Mouse (Mus musculus) neural tube, embryonic 15.5 days (tissue): ENCODE results near the gene Tdrd7. TPM values are rescaled to one million over a fixed set of nuclear protein-coding genes. Genes with fewer than 3 reads are reported as not detected.
A peak's percentile ranks its signal among the peaks of the same experiment; 100 is the strongest.

Source experiments
- ATAC-seq: fragments of 200-750 bp; cut with Nextera tagmentation; 2 replicates; pipeline ENCODE4 v1.8.0; 2017; ENCODE audit warnings: mild to moderate bottlenecking, moderate TSS enrichment, moderate library complexity; ENCODE audit not compliant: low FRiP score
- H3K27ac ChIP-seq: fragments of 300-500 bp; sonication (generic); replicated peaks from 2 replicates; pipeline ENCODE4 v1.5.1; 2015; ENCODE audit warnings: mild to moderate bottlenecking, inconsistent platforms
- H3K27me3 ChIP-seq: fragments of 300-500 bp; sonication (generic); replicated peaks from 2 replicates; pipeline ENCODE4 v1.6.1; 2015; ENCODE audit warnings: inconsistent platforms
- H3K36me3 ChIP-seq: fragments of 300-500 bp; sonication (generic); 2 replicates; pipeline ENCODE4 v1.6.1; 2015; ENCODE audit warnings: inconsistent platforms
- H3K4me1 ChIP-seq: fragments of 300-500 bp; sonication (generic); 2 replicates; pipeline ENCODE4 v1.6.1; 2015; ENCODE audit warnings: inconsistent platforms
- H3K4me2 ChIP-seq: fragments of 300-500 bp; sonication (generic); 2 replicates; pipeline ENCODE4 v1.6.1; 2015; ENCODE audit warnings: inconsistent platforms, mild to moderate bottlenecking, moderate library complexity
- H3K4me3 ChIP-seq: fragments of 300-500 bp; sonication (generic); replicated peaks from 2 replicates; pipeline ENCODE4 v1.5.1; 2015; ENCODE audit warnings: mild to moderate bottlenecking, inconsistent platforms
- H3K9ac ChIP-seq: fragments of 300-500 bp; sonication (generic); replicated peaks from 2 replicates; pipeline ENCODE4 v1.6.1; 2015; ENCODE audit warnings: mild to moderate bottlenecking, inconsistent platforms
- H3K9me3 ChIP-seq: fragments of 300-500 bp; sonication (generic); replicated peaks from 2 replicates; pipeline ENCODE4 v1.6.1; 2016; ENCODE audit warnings: inconsistent platforms
- WGBS: fragments of 180-500 bp; shearing (Covaris S2); methylation state at CpG from one replicate; pipeline ENCODE4 v1.1.7; 2015; ENCODE audit warnings: mixed read lengths; 5-methylcytosine and 5-hydroxymethylcytosine counted together
- polyA plus RNA-seq: library from polyadenylated mRNA; unstranded; fragments of >200 nt; fragmentation: Nextera tagmentation; extraction: Ambion mirVana; gene quantifications from 2 replicates; pipeline ENCODE4 v1.2.1, GENCODE M21; 2015

Tdrd7 gene
- polyA plus RNA-seq, 1 experiment from 2014 or later: 25.0 TPM

- no peaks in the 10 kb centered on the region; the same call in 1 of the 2 replicates for H3K27me3 ChIP-seq
- ATAC-seq: no peak
- H3K36me3 ChIP-seq: no peaks in the 10 kb centered on the region
- H3K9ac ChIP-seq: no peak overlapping the region
- WGBS: 53% methylated on average over 2 of the region's 2 CpGs
- no peaks in the 10 kb centered on the region for H3K4me1 ChIP-seq
- H3K4me3 ChIP-seq: no peak overlapping the region
- no peak overlapping the region for H3K4me2 ChIP-seq
- H3K9me3 ChIP-seq: no peaks in the 10 kb centered on the region
- no peak overlapping the region for H3K27ac ChIP-seq
These were observed 14.8 kb downstream of the Tdrd7 start for GRCm38 (mm10) chr4:45979916-45980315.

GRCm38 (mm10) chr4:45981054-45981453, 15.9 kb downstream of the Tdrd7 start:
- no peak overlapping the region for H3K4me3 ChIP-seq
- H3K9me3 ChIP-seq: no peaks in the 10 kb centered on the region

DNA sequence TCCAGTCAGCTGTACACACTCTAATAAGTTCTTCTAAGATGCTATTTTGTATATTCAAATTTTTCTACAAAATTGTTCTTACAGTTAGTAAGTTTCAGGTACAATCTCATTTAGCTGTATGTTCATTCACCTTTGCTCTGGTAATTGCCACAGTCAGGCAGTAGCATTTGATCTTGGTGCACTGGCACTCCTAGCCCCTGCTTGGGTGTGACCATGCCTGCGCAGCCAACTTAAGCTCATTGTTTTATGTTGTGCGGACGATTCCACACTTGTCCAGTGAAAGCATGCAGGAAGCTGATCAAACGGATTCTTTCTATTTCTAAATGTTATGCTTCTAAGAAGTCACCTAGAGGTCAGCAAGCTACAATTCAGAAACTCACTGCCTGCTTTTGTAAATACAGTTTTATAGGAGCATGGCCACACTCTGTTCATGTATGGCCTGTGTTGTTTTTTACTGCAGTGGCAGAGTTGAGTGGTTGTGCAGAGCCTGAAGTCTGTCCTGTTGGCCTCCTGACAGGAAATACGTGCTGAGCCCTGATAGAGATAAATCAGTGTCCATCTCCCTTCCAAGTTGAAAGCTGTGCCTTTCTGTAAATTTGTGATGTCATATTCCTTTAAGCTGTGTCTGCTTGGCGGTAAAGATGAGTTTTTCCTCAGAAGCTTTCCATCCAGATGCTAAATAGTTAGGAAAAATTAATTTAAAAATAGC, 25.4 kb downstream of the Tdrd7 start:
- H3K27ac ChIP-seq: no peak overlapping the region
- H3K9ac ChIP-seq: no peak overlapping the region
- 68% methylated on average over 6 of the region's 6 CpGs for WGBS
- no peaks in the 10 kb centered on the region for H3K9me3 ChIP-seq
- H3K36me3 ChIP-seq: peaks cover 20% of the 10 kb centered on the region
- no peak overlapping the region for H3K4me3 ChIP-seq
- H3K4me1 ChIP-seq: no peaks in the 10 kb centered on the region
- no peak for ATAC-seq
- H3K27me3 ChIP-seq: no peaks in the 10 kb centered on the region
- no peak overlapping the region for H3K4me2 ChIP-seq

More at GRCm38 (mm10) chr4:45981054-45981453, 15.9 kb downstream of the Tdrd7 start:
- Histone ChIP-seq H3K4me1 (no peaks in the 10 kb centered on the region), H3K4me2 (no peak overlapping the region), H3K9ac (no peak overlapping the region), H3K36me3 (no peaks in the 10 kb centered on the region), H3K27ac (no peak overlapping the region), H3K27me3 (no peaks in the 10 kb centered on the region; the same call in 1 of the 2 replicates)
- no peak for ATAC-seq

- 87% methylated on average over 4 of the region's 4 CpGs for WGBS
- no peak overlapping the region for H3K9ac ChIP-seq
- H3K4me1 ChIP-seq: no peaks in the 10 kb centered on the region
- no peak overlapping the region for H3K4me3 ChIP-seq
- ATAC-seq: no peak
- peaks cover 15% of the 10 kb centered on the region; the same call in 1 of the 2 replicates for H3K36me3 ChIP-seq
- no peak overlapping the region for H3K27ac ChIP-seq
- no peak overlapping the region for H3K4me2 ChIP-seq
- H3K27me3 ChIP-seq: no peaks in the 10 kb centered on the region
- H3K9me3 ChIP-seq: no peaks in the 10 kb centered on the region
These were observed 33.4 kb downstream of the Tdrd7 start for GRCm38 (mm10) chr4:45998536-45998935.

DNA sequence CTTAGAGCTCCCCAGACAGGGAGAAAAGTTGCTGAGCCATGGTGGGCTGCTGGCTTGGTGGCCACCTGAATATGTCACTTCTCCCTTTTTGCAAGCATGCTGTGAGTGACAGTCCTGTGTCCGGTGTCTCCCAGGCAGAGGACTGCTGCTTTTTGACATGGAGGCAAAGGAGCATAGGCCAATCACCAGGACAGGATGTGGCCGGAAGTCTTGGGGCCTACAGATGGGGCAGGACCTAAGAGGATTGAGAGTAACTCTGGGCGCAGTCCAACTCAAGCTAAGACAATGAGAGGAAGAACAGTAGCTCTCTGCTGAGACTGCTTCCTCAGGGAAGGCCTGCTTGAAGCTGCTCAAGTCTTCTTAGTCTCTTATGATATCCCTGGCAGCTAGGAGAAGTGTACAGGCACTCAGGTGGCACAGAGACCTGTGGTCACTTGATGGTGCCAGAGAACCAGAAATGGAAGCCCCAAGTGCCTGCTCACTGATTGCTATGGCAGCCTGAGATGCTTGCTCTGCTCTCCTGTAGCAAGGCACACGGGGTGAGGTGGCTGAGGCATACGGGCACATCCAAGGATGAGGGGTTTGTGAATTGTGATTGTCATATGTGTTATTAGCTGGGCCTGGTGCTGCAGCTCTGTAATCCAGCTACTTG, 43.1 kb downstream of the Tdrd7 start:
- WGBS: 92% methylated on average over 5 of the region's 5 CpGs
- no peaks in the 10 kb centered on the region for H3K27me3 ChIP-seq
- H3K4me3 ChIP-seq: no peak overlapping the region
- H3K27ac ChIP-seq: no peak overlapping the region
- H3K9me3 ChIP-seq: no peaks in the 10 kb centered on the region
- peaks cover 56% of the 10 kb centered on the region for H3K36me3 ChIP-seq
- no peak overlapping the region for H3K4me2 ChIP-seq
- no peak overlapping the region for H3K9ac ChIP-seq
- no peaks in the 10 kb centered on the region for H3K4me1 ChIP-seq
- no peak for ATAC-seq

DNA sequence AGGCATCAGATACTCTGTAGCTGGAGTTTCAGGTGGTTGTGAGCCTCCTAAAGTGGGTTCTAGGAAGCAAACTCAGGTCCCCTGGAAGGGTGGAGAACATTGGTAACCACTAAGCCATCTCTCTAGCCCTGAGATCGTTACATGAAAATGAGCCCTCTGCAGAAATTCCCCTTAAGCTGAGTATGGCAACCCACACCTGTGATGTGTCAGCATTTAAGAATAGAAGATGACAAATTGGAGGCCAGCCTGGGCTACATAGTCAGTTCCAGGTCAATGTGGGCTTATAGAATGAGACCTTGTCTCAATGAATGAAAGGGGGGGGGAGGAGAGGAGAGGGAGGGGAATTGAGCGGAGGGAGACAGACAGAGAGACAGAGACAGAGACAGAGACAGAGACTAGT, 46.6 kb downstream of the Tdrd7 start:
- Histone ChIP-seq H3K36me3 (peaks cover 50% of the 10 kb centered on the region), H3K4me1 (no peaks in the 10 kb centered on the region), H3K9me3 (no peaks in the 10 kb centered on the region), H3K27me3 (no peaks in the 10 kb centered on the region), H3K4me3 (no peak overlapping the region), H3K9ac (no peak overlapping the region), H3K27ac (no peak overlapping the region), H3K4me2 (no peak overlapping the region)
- WGBS: 94% methylated on average over 2 of the region's 2 CpGs
- no peak for ATAC-seq

- Histone ChIP-seq H3K27me3 (no peaks in the 10 kb centered on the region), H3K36me3 (peaks cover 37% of the 10 kb centered on the region), H3K27ac (no peak overlapping the region), H3K4me2 (no peak overlapping the region), H3K9me3 (no peaks in the 10 kb centered on the region), H3K4me1 (no peaks in the 10 kb centered on the region), H3K4me3 (no peak overlapping the region), H3K9ac (no peak overlapping the region)
- no peak for ATAC-seq
- 82% methylated on average over 1 of the region's 1 CpGs for WGBS
These were observed 50.5 kb downstream of the Tdrd7 start for GRCm38 (mm10) chr4:46015605-46016004.

- H3K9ac ChIP-seq: no peak overlapping the region
- no peaks in the 10 kb centered on the region for H3K9me3 ChIP-seq
- no peak overlapping the region for H3K4me2 ChIP-seq
- WGBS: 73% methylated on average over 3 of the region's 3 CpGs
- H3K4me1 ChIP-seq: no peaks in the 10 kb centered on the region
- no peak overlapping the region for H3K4me3 ChIP-seq
- H3K27me3 ChIP-seq: no peaks in the 10 kb centered on the region
- H3K36me3 ChIP-seq: peaks cover 11% of the 10 kb centered on the region
- no peak overlapping the region for H3K27ac ChIP-seq
- ATAC-seq: no peak
These were observed 57.9 kb downstream of the Tdrd7 start for GRCm38 (mm10) chr4:46023021-46023481.

- Histone ChIP-seq H3K4me3 (no peak overlapping the region), H3K36me3 (peaks cover 2% of the 10 kb centered on the region; the same call in 1 of the 2 replicates), H3K9ac (no peak overlapping the region), H3K4me2 (no peak overlapping the region), H3K9me3 (no peaks in the 10 kb centered on the region), H3K27ac (no peak overlapping the region), H3K27me3 (no peaks in the 10 kb centered on the region), H3K4me1 (no peaks in the 10 kb centered on the region)
- WGBS: 50% methylated on average over 7 of the region's 7 CpGs
- no peak for ATAC-seq
These were observed 60.8 kb downstream of the Tdrd7 start for GRCm38 (mm10) chr4:46025893-46026292.

- H3K4me3 ChIP-seq: no peak overlapping the region
- no peak for ATAC-seq
- H3K36me3 ChIP-seq: no peaks in the 10 kb centered on the region
- no peak overlapping the region for H3K9ac ChIP-seq
- H3K27ac ChIP-seq: 0 out of 2 replicates have a peak overlapping the region, but pooled peaks have one; percentile 28
- H3K9me3 ChIP-seq: no peaks in the 10 kb centered on the region
- no peaks in the 10 kb centered on the region for H3K27me3 ChIP-seq
- H3K4me2 ChIP-seq: no peak overlapping the region
- H3K4me1 ChIP-seq: no peaks in the 10 kb centered on the region; the same call in 1 of the 2 replicates
- WGBS: 54% methylated on average over 6 of the region's 6 CpGs
These were observed 63.1 kb downstream of the Tdrd7 start for GRCm38 (mm10) chr4:46028224-46028623.

GRCm38 (mm10) chr4:46028781-46029180, 63.6 kb downstream of the Tdrd7 start:
- no peak overlapping the region for H3K27ac ChIP-seq
- no peak overlapping the region for H3K9ac ChIP-seq
- WGBS: 85% methylated on average over 4 of the region's 4 CpGs
- ATAC-seq: no peak
- H3K27me3 ChIP-seq: no peaks in the 10 kb centered on the region
- no peaks in the 10 kb centered on the region; the same call in 1 of the 2 replicates for H3K4me1 ChIP-seq
- no peaks in the 10 kb centered on the region for H3K9me3 ChIP-seq
- H3K36me3 ChIP-seq: no peaks in the 10 kb centered on the region
- no peak overlapping the region for H3K4me3 ChIP-seq
- H3K4me2 ChIP-seq: no peak overlapping the region

- Histone ChIP-seq H3K4me3 (no peak overlapping the region), H3K4me2 (no peak overlapping the region), H3K9me3 (no peaks in the 10 kb centered on the region), H3K9ac (no peak overlapping the region), H3K36me3 (no peaks in the 10 kb centered on the region), H3K4me1 (no peaks in the 10 kb centered on the region; the same call in 1 of the 2 replicates), H3K27ac (no peak overlapping the region), H3K27me3 (no peaks in the 10 kb centered on the region)
- WGBS: 43% methylated on average over 9 of the region's 9 CpGs
- ATAC-seq: no peak
These were observed 64.4 kb downstream of the Tdrd7 start for GRCm38 (mm10) chr4:46029552-46029951.
